In the genomic region with DNA sequence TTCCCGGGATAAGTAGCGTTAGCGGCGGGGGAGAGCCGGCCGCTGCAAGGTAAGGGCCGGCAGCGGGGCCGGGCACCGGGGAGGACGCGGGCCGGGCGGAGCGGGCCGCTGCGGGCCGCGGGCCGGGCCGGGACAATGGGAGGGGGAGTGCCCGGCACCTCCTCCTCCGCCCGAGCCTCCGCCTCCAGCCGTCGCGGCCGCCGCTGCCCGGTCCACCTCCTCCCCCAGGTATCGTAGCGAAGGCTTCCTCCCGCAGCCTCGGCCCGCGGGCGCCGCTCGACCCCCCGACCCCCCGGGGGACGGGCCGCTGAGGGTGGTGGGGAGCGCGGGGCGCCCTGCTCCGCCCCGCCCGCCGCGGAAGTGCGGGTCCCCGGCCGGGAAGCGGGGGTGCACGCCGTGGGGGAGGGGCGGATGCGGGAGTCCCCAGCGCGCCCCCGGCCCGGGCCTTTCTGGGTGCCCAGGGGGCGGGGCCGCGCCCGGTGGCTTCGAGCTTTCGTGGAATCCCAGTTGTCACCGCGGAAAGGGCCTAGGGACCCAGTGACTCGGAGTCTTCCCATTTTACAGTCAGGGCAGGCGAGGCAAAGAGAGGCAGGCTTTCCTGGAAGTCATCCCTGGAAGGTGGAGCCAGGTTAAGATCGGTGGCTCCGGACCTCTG, we compare ENCODE assay signal across 8 mouse cellular contexts. TPM values are rescaled to one million over a fixed set of nuclear protein-coding genes. Genes with fewer than 3 reads are reported as not detected.
DNase-seq lines count a peak whose midpoint lies in the region; ATAC-seq and TF ChIP-seq lines count a peak whose summit lies in the region.

No protein-coding gene starts in this region.

- ATAC-seq in neural tube, embryonic 11.5 days (ENCODE audit: insufficient read depth, low FRiP score, low TSS enrichment), result peak; percentile 29
- ATAC-seq in hindbrain, embryonic 15.5 days (ENCODE audit: low FRiP score, low read depth), result peak; percentile 45
- ATAC-seq in midbrain, embryonic 16.5 days, result peak; percentile 76

- H3K4me3 ChIP-seq in neural tube, embryonic 11.5 days (ENCODE audit: low read depth, low read length), result peak overlapping the region; percentile 93
- peak overlapping the region; percentile 85 for H3K4me3 ChIP-seq in hindbrain, embryonic 15.5 days
- H3K4me3 ChIP-seq in liver, adult 2 months (ENCODE audit: insufficient read depth, low read depth, low read length), result peak overlapping the region; percentile 79
- peak overlapping the region; percentile 80 for H3K4me3 ChIP-seq in midbrain, embryonic 16.5 days (ENCODE audit: low read depth, low read length)

- no peak for TF ChIP-seq CTCF in liver, adult 2 months (IDR thresholded peaks at IDR 0.05; ENCODE audit: low read depth, low read length)

- peak overlapping the region; percentile 92 for H3K9ac ChIP-seq in neural tube, embryonic 11.5 days (ENCODE audit: low read length)
- H3K9ac ChIP-seq in hindbrain, embryonic 15.5 days, result peak overlapping the region; percentile 75
- H3K9ac ChIP-seq in liver, adult 2 months (ENCODE audit: low read depth, low read length), result peak overlapping the region; percentile 94
- H3K9ac ChIP-seq in midbrain, embryonic 16.5 days (ENCODE audit: low read depth, low read length), result peak overlapping the region; percentile 85

- peaks cover 18% of the 10 kb centered on the region; the same call in 1 of the 2 replicates for H3K4me1 ChIP-seq in neural tube, embryonic 11.5 days (ENCODE audit: control insufficient read depth, insufficient read depth, low read length)
- peaks cover 22% of the 10 kb centered on the region for H3K4me1 ChIP-seq in hindbrain, embryonic 15.5 days (replicated peaks)
- peaks cover 15% of the 10 kb centered on the region for H3K4me1 ChIP-seq in liver, adult 2 months (ENCODE audit: control insufficient read depth, insufficient read depth, low read length)
- H3K4me1 ChIP-seq in midbrain, embryonic 16.5 days (ENCODE audit: control insufficient read depth, insufficient read depth, low read length), result peaks cover 5% of the 10 kb centered on the region; the same call in 1 of the 2 replicates

- no peaks in the 10 kb centered on the region for H3K9me3 ChIP-seq in neural tube, embryonic 11.5 days (ENCODE audit: control insufficient read depth, low read length)
- H3K9me3 ChIP-seq in hindbrain, embryonic 15.5 days, result no peaks in the 10 kb centered on the region
- no peaks in the 10 kb centered on the region for H3K9me3 ChIP-seq in midbrain, embryonic 16.5 days (replicated peaks; ENCODE audit: control insufficient read depth, low read length, poor library complexity, severe bottlenecking)

- DNase-seq in neural tube, embryonic 11.5 days (ENCODE audit: low spot score), result peak; percentile 51
- no peak for DNase-seq in neural tube, embryonic 10.5 days (ENCODE audit: extremely low spot score, low spot score)
- peak; percentile 64 for DNase-seq in cerebellum, adult 11 months
- DNase-seq in gastrocnemius, adult 18-20 months (ENCODE audit: low spot score), result peak; percentile 57
- peak; percentile 46 for DNase-seq in liver, adult 2 months (ENCODE audit: extremely low read depth, low read depth, low spot score)
- peak; percentile 44 to 62 for DNase-seq in thymus, adult 18-20 months

- no peaks in the 10 kb centered on the region for H3K27me3 ChIP-seq in neural tube, embryonic 11.5 days (ENCODE audit: control insufficient read depth, insufficient read depth, low read length)
- H3K27me3 ChIP-seq in hindbrain, embryonic 15.5 days, result no peaks in the 10 kb centered on the region
- H3K27me3 ChIP-seq in liver, adult 2 months (ENCODE audit: control insufficient read depth, insufficient read depth, low read length), result no peaks in the 10 kb centered on the region
- H3K27me3 ChIP-seq in midbrain, embryonic 16.5 days (ENCODE audit: control insufficient read depth, insufficient read depth, low read depth, low read length), result no peaks in the 10 kb centered on the region; the same call in 1 of the 2 replicates

- H3K27ac ChIP-seq in neural tube, embryonic 11.5 days (ENCODE audit: low read depth, low read length), result peak overlapping the region; percentile 86
- peak overlapping the region; percentile 88 for H3K27ac ChIP-seq in hindbrain, embryonic 15.5 days (replicated peaks)
- peak overlapping the region; percentile 99 for H3K27ac ChIP-seq in liver, adult 2 months (replicated peaks; ENCODE audit: insufficient read depth, low read depth, low read length)
- peak overlapping the region; percentile 75 for H3K27ac ChIP-seq in midbrain, embryonic 16.5 days (ENCODE audit: low read length)

- WGBS in neural tube, embryonic 11.5 days, result under 1% methylated on average over 39 of the region's 76 CpGs
- WGBS in hindbrain, embryonic 15.5 days, result 1% methylated on average over 48 of the region's 76 CpGs
- WGBS in liver, adult 2 months, result 0% methylated on average over 62 of the region's 76 CpGs
- WGBS in midbrain, embryonic 16.5 days, result under 1% methylated on average over 40 of the region's 76 CpGs

- peak overlapping the region; percentile 75 for H3K4me2 ChIP-seq in neural tube, embryonic 11.5 days (ENCODE audit: low read depth)
- H3K4me2 ChIP-seq in hindbrain, embryonic 15.5 days, result peak overlapping the region; percentile 93
- peak overlapping the region; percentile 88 for H3K4me2 ChIP-seq in midbrain, embryonic 16.5 days (ENCODE audit: low read length)

- H3K79me2 ChIP-seq in liver, adult 2 months (ENCODE audit: control insufficient read depth, insufficient read depth, low read length), result peaks cover 17% of the 10 kb centered on the region; the same call in 1 of the 2 replicates

- H3K36me3 ChIP-seq in neural tube, embryonic 11.5 days (ENCODE audit: control insufficient read depth, insufficient read depth, low read length), result no peaks in the 10 kb centered on the region
- no peaks in the 10 kb centered on the region for H3K36me3 ChIP-seq in hindbrain, embryonic 15.5 days
- H3K36me3 ChIP-seq in liver, adult 2 months (ENCODE audit: control insufficient read depth, insufficient read depth, low read length), result no peaks in the 10 kb centered on the region
- H3K36me3 ChIP-seq in midbrain, embryonic 16.5 days (ENCODE audit: control insufficient read depth, insufficient read depth, low read length), result no peaks in the 10 kb centered on the region

- TF ChIP-seq POLR2A in liver, adult 2 months (IDR thresholded peaks at IDR 0.05; ENCODE audit: extremely low read depth, insufficient read depth, low read length), result 0 out of 2 replicates have a peak, but pooled peaks have one; percentile 30

RNA-seq across cellular contexts. Expression of a gene that starts 0.4 kb away (rescaled TPM):
- 21.5 and 21.7 TPM in 2 replicates for polyA plus RNA-seq in neural tube, embryonic 11.5 days (2014; fragmentation: Nextera tagmentation; extraction: Ambion mirVana)
- 10 to 100 TPM; 13.4 to 17.4 TPM for total RNA-seq in gastrocnemius, adult 18-20 months (2021)
- 11.4 and 11.5 TPM in 2 replicates for polyA plus RNA-seq in hindbrain, embryonic 15.5 days (2015; fragmentation: Nextera tagmentation; extraction: Ambion mirVana)
- 23.0 and 25.9 TPM in 2 replicates for total RNA-seq in liver, adult 2 months (2014; rRNA removed)
- 7.5 and 11.4 TPM in 2 replicates for polyA plus RNA-seq in liver, adult 2 months (2012; rRNA removed)
- 10.3 and 10.7 TPM in 2 replicates for polyA plus RNA-seq in midbrain, embryonic 16.5 days (2015; fragmentation: Nextera tagmentation; extraction: Ambion mirVana)
